Mouse (Mus musculus) liver, embryonic 13.5 days (tissue): ENCODE measurements at regions not wholly inside any gene's neighbourhood (a gene's known extent, or its start where the extent isn't known, plus 50 kb on each side); places are given as distances from the start of the nearest gene placed in this dataset.

Experiments used
- ATAC-seq: fragments of 200-750 bp; cut with Nextera tagmentation; 2 replicates; pipeline ENCODE4 v1.8.0; 2017; ENCODE audit warnings: low read depth, mild to moderate bottlenecking, moderate number of reproducible peaks, moderate library complexity
- DNase-seq: peaks from one replicate; pipeline ENCODE4 v3.0.0; 2022
- H3K27ac ChIP-seq: fragments of 300-500 bp; sonication (generic); 2 replicates; pipeline ENCODE4 v1.5.1; 2015; ENCODE audit warnings: moderate library complexity, mild to moderate bottlenecking, inconsistent platforms
- H3K27me3 ChIP-seq: fragments of 300-500 bp; sonication (generic); 2 replicates; pipeline ENCODE4 v1.6.1; 2015; ENCODE audit warnings: mild to moderate bottlenecking, inconsistent platforms
- H3K36me3 ChIP-seq: fragments of 300-500 bp; sonication (generic); 2 replicates; pipeline ENCODE4 v1.6.1; 2015; ENCODE audit warnings: mild to moderate bottlenecking, inconsistent platforms
- H3K4me1 ChIP-seq: fragments of 300-500 bp; sonication (generic); replicated peaks from 2 replicates; pipeline ENCODE4 v1.6.1; 2015; ENCODE audit warnings: inconsistent platforms
- H3K4me2 ChIP-seq: fragments of 300-500 bp; sonication (generic); 2 replicates; pipeline ENCODE4 v1.6.1; 2015; ENCODE audit warnings: inconsistent platforms, mild to moderate bottlenecking, moderate library complexity
- H3K4me3 ChIP-seq: fragments of 300-500 bp; sonication (generic); replicated peaks from 2 replicates; pipeline ENCODE4 v1.5.1; 2015; ENCODE audit warnings: mild to moderate bottlenecking, inconsistent platforms
- H3K9ac ChIP-seq: fragments of 300-500 bp; sonication (generic); 2 replicates; pipeline ENCODE4 v1.6.1; 2015; ENCODE audit warnings: mild to moderate bottlenecking, inconsistent platforms
- H3K9me3 ChIP-seq: fragments of 300-500 bp; sonication (generic); replicated peaks from 2 replicates; pipeline ENCODE4 v1.6.1; 2016; ENCODE audit warnings: inconsistent platforms
- WGBS: fragments of 180-500 bp; shearing (Covaris S2); methylation state at CpG from one replicate; pipeline ENCODE4 v1.1.7; 2015; ENCODE audit not compliant: insufficient replicate concordance; 5-methylcytosine and 5-hydroxymethylcytosine counted together

GRCm38 (mm10) chr7:68568127-68568510 lies 180.9 kb downstream of the Arrdc4 start:
- DNase-seq (no peak), ATAC-seq (no peak)
- Histone ChIP-seq H3K9ac (no peak overlapping the region), H3K4me3 (no peak overlapping the region), H3K4me1 (no peaks in the 10 kb centered on the region), H3K36me3 (no peaks in the 10 kb centered on the region), H3K27me3 (no peaks in the 10 kb centered on the region), H3K9me3 (no peaks in the 10 kb centered on the region), H3K4me2 (no peak overlapping the region), H3K27ac (no peak overlapping the region)
- 72% methylated on average over 9 of the region's 9 CpGs for WGBS

GRCm38 (mm10) chr7:68567452-68568126 lies 181.5 kb downstream of the Arrdc4 start:
- ATAC-seq (no peak), DNase-seq (no peak)
- Histone ChIP-seq H3K4me3 (no peak overlapping the region), H3K9ac (no peak overlapping the region), H3K4me1 (no peaks in the 10 kb centered on the region), H3K36me3 (no peaks in the 10 kb centered on the region), H3K9me3 (no peaks in the 10 kb centered on the region), H3K4me2 (no peak overlapping the region), H3K27me3 (no peaks in the 10 kb centered on the region), H3K27ac (no peak overlapping the region)
- 60% methylated on average over 3 of the region's 3 CpGs for WGBS

GRCm38 (mm10) chr7:68559440-68560343 lies 189.3 kb downstream of the Arrdc4 start:
- 62% methylated on average over 15 of the region's 15 CpGs for WGBS
- Histone ChIP-seq H3K4me3 (no peak overlapping the region), H3K9ac (no peak overlapping the region), H3K4me2 (no peak overlapping the region), H3K27ac (no peak overlapping the region), H3K9me3 (no peaks in the 10 kb centered on the region), H3K36me3 (no peaks in the 10 kb centered on the region), H3K4me1 (no peaks in the 10 kb centered on the region), H3K27me3 (no peaks in the 10 kb centered on the region)
- ATAC-seq (no peak), DNase-seq (no peak)

- no peaks in the 10 kb centered on the region for H3K36me3 ChIP-seq
- H3K27ac ChIP-seq = no peak overlapping the region
- no peak overlapping the region for H3K4me2 ChIP-seq
- H3K27me3 ChIP-seq = no peaks in the 10 kb centered on the region
- 58% methylated on average over 3 of the region's 3 CpGs for WGBS
- no peak overlapping the region for H3K9ac ChIP-seq
- no peaks in the 10 kb centered on the region for H3K9me3 ChIP-seq
- no peak overlapping the region for H3K4me3 ChIP-seq
- no peaks in the 10 kb centered on the region for H3K4me1 ChIP-seq
- DNase-seq (no peak), ATAC-seq (no peak)
Observed at GRCm38 (mm10) chr7:68550330-68550729, 198.7 kb downstream of the Arrdc4 start.

GRCm38 (mm10) chr7:68548176-68548575 lies 200.9 kb downstream of the Arrdc4 start:
- H3K4me1 ChIP-seq = no peaks in the 10 kb centered on the region
- no peak overlapping the region for H3K4me2 ChIP-seq
- ATAC-seq = no peak
- no peaks in the 10 kb centered on the region for H3K27me3 ChIP-seq
- no peak overlapping the region for H3K9ac ChIP-seq
- H3K36me3 ChIP-seq = no peaks in the 10 kb centered on the region
- no peak for DNase-seq
- no peak overlapping the region for H3K27ac ChIP-seq
- no peak overlapping the region for H3K4me3 ChIP-seq
- H3K9me3 ChIP-seq = no peaks in the 10 kb centered on the region

- DNase-seq = no peak
- no peak for ATAC-seq
Observed at GRCm38 (mm10) chr7:68544136-68544535, 204.9 kb downstream of the Arrdc4 start.

GRCm38 (mm10) chr7:68509096-68509495 lies 235.5 kb downstream of the Fam169b start:
- no peak overlapping the region for H3K27ac ChIP-seq
- no peaks in the 10 kb centered on the region for H3K36me3 ChIP-seq
- DNase-seq (no peak), ATAC-seq (no peak)
- H3K4me3 ChIP-seq = no peak overlapping the region
- WGBS = 70% methylated on average over 6 of the region's 6 CpGs
- H3K27me3 ChIP-seq = no peaks in the 10 kb centered on the region
- H3K4me2 ChIP-seq = no peak overlapping the region
- no peaks in the 10 kb centered on the region; the same call in 1 of the 2 replicates for H3K9me3 ChIP-seq
- no peak overlapping the region for H3K9ac ChIP-seq
- H3K4me1 ChIP-seq = no peaks in the 10 kb centered on the region

More at GRCm38 (mm10) chr7:68544136-68544535, 204.9 kb downstream of the Arrdc4 start:
- Histone ChIP-seq H3K36me3 (no peaks in the 10 kb centered on the region), H3K27me3 (no peaks in the 10 kb centered on the region), H3K4me2 (no peak overlapping the region), H3K27ac (no peak overlapping the region), H3K4me3 (no peak overlapping the region), H3K9me3 (no peaks in the 10 kb centered on the region), H3K9ac (no peak overlapping the region), H3K4me1 (no peaks in the 10 kb centered on the region)
- 70% methylated on average over 11 of the region's 11 CpGs for WGBS

GRCm38 (mm10) chr7:68491143-68491810 lies 217.6 kb downstream of the Fam169b start:
- ATAC-seq (no peak), DNase-seq (no peak)

GRCm38 (mm10) chr7:68486676-68487075 lies 213.0 kb downstream of the Fam169b start:
- WGBS = 52% methylated on average over 3 of the region's 3 CpGs
- Histone ChIP-seq H3K9me3 (no peaks in the 10 kb centered on the region), H3K4me1 (no peaks in the 10 kb centered on the region), H3K9ac (no peak overlapping the region), H3K4me2 (no peak overlapping the region), H3K4me3 (no peak overlapping the region), H3K27ac (no peak overlapping the region), H3K36me3 (no peaks in the 10 kb centered on the region), H3K27me3 (peaks cover 5% of the 10 kb centered on the region; the same call in 1 of the 2 replicates)
- ATAC-seq (no peak), DNase-seq (no peak)

More at GRCm38 (mm10) chr7:68491143-68491810, 217.6 kb downstream of the Fam169b start:
- Histone ChIP-seq H3K27ac (no peak overlapping the region), H3K4me3 (no peak overlapping the region), H3K4me1 (no peaks in the 10 kb centered on the region), H3K4me2 (no peak overlapping the region), H3K27me3 (no peaks in the 10 kb centered on the region), H3K9ac (no peak overlapping the region), H3K9me3 (no peaks in the 10 kb centered on the region), H3K36me3 (no peaks in the 10 kb centered on the region)
- 53% methylated on average over 6 of the region's 6 CpGs for WGBS

GRCm38 (mm10) chr7:68482553-68482952 lies 208.9 kb downstream of the Fam169b start:
- WGBS = 51% methylated on average over 10 of the region's 10 CpGs
- no peak for DNase-seq
- no peak for ATAC-seq
- H3K9ac ChIP-seq = no peak overlapping the region
- no peaks in the 10 kb centered on the region for H3K36me3 ChIP-seq
- H3K4me2 ChIP-seq = no peak overlapping the region
- no peaks in the 10 kb centered on the region for H3K9me3 ChIP-seq
- H3K4me3 ChIP-seq = no peak overlapping the region
- peaks cover 12% of the 10 kb centered on the region for H3K27me3 ChIP-seq
- no peaks in the 10 kb centered on the region for H3K4me1 ChIP-seq
- no peak overlapping the region for H3K27ac ChIP-seq

GRCm38 (mm10) chr7:68480770-68481169 lies 207.1 kb downstream of the Fam169b start:
- Histone ChIP-seq H3K36me3 (no peaks in the 10 kb centered on the region), H3K4me2 (no peak overlapping the region), H3K4me3 (no peak overlapping the region), H3K27me3 (peaks cover 12% of the 10 kb centered on the region), H3K9me3 (no peaks in the 10 kb centered on the region), H3K4me1 (no peaks in the 10 kb centered on the region), H3K9ac (no peak overlapping the region), H3K27ac (no peak overlapping the region)
- ATAC-seq = no peak
- 16% methylated on average over 7 of the region's 7 CpGs for WGBS
- no peak for DNase-seq
